Mouse (Mus musculus): ENCODE measurements around the gene Evi2a. TPM values are rescaled to one million over a fixed set of nuclear protein-coding genes. Genes with fewer than 3 reads are reported as not detected.
A peak's percentile ranks its signal among the peaks of the same experiment; 100 is the strongest.

Evi2a gene
- polyA plus RNA-seq, 1 experiment from 2014 or later = 3.2 TPM

- 68% methylated on average over 8 of the region's 8 CpGs for WGBS
- H3K27me3 ChIP-seq (replicated peaks) = no peaks in the 10 kb centered on the region
- ATAC-seq = peak; percentile 59
- 0 out of 2 replicates have a peak, but pooled peaks cover 4% of the 10 kb centered on the region for H3K4me1 ChIP-seq (replicated peaks)
- H3K36me3 ChIP-seq = peaks cover 3% of the 10 kb centered on the region; the same call in 1 of the 2 replicates
- H3K27ac ChIP-seq = peak overlapping the region; percentile 66
- H3K9ac ChIP-seq = no peak overlapping the region
- H3K4me3 ChIP-seq (replicated peaks) = no peak overlapping the region
- H3K4me2 ChIP-seq (replicated peaks) = no peak overlapping the region
- no peaks in the 10 kb centered on the region for H3K9me3 ChIP-seq
Measured at GRCm38 (mm10) chr11:79533950-79534690, 3.7 kb upstream of the Evi2a start.

DNA sequence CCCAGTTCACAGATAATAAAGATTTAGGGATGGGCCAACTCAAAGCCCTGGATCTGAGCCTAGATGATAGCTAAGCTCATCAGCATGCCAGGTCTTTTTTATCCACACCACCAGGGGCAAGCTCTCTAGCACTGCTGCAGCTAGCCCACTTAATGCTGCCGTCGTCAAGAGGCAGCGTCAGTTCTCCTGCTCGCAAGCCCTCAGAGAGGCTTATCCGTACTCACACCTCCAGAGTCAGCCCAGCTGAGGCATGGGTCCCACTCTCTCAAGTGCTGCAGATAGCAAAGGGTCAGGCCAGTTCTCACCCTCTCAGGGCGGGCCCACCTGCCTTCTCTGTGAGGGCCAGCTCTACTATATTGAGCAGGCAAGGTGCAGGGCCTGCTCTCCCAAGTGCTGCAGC lies 2.9 kb upstream of the Evi2a start:
- Histone ChIP-seq H3K4me2 (replicated peaks) (no peak overlapping the region), H3K27me3 (replicated peaks) (no peaks in the 10 kb centered on the region), H3K4me1 (replicated peaks) (0 out of 2 replicates have a peak, but pooled peaks cover 4% of the 10 kb centered on the region), H3K27ac (no peak overlapping the region), H3K9ac (no peak overlapping the region), H3K9me3 (no peaks in the 10 kb centered on the region), H3K4me3 (replicated peaks) (no peak overlapping the region), H3K36me3 (peaks cover 3% of the 10 kb centered on the region; the same call in 1 of the 2 replicates)
- WGBS = 88% methylated on average over 6 of the region's 6 CpGs
- no peak for ATAC-seq

- no peaks in the 10 kb centered on the region for H3K27me3 ChIP-seq (replicated peaks)
- no peak for ATAC-seq
- no peak overlapping the region for H3K27ac ChIP-seq
- 0 out of 2 replicates have a peak, but pooled peaks cover 4% of the 10 kb centered on the region for H3K4me1 ChIP-seq (replicated peaks)
- 89% methylated on average over 4 of the region's 4 CpGs for WGBS
- H3K36me3 ChIP-seq = no peaks in the 10 kb centered on the region
- no peaks in the 10 kb centered on the region for H3K9me3 ChIP-seq
- H3K4me2 ChIP-seq (replicated peaks) = no peak overlapping the region
- no peak overlapping the region for H3K9ac ChIP-seq
- no peak overlapping the region for H3K4me3 ChIP-seq (replicated peaks)
Measured at GRCm38 (mm10) chr11:79531485-79531884, 1.1 kb upstream of the Evi2a start.

DNA sequence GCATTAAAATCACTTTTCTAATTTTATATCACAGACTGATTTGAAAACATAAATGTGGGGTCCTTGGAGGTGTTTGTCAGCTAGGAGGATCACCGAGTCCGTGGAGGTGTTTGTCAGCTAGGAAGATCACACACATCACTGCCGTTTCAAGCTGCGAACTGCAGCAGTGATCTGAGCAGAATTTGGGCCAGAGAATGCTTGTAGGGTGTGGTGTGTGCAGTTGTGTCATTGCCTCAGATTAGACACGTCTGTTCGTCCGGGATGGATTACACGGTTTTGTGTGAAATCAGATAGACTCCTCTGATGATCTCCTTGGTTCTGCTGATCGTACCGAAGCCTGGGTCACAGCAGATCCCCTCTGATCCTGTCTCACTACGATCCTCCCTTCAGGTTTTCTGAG lies 365 bp upstream of the Evi2a start:
- WGBS = 83% methylated on average over 11 of the region's 11 CpGs

GRCm38 (mm10) chr11:79529736-79530135 lies 673 bp downstream of the Evi2a start:
- no peak overlapping the region for H3K9ac ChIP-seq
- no peaks in the 10 kb centered on the region for H3K27me3 ChIP-seq (replicated peaks)
- no peaks in the 10 kb centered on the region for H3K36me3 ChIP-seq
- H3K27ac ChIP-seq = no peak overlapping the region
- 83% methylated on average over 2 of the region's 2 CpGs for WGBS
- no peak overlapping the region for H3K4me3 ChIP-seq (replicated peaks)
- ATAC-seq = no peak
- H3K4me2 ChIP-seq (replicated peaks) = no peak overlapping the region
- 0 out of 2 replicates have a peak, but pooled peaks cover 4% of the 10 kb centered on the region for H3K4me1 ChIP-seq (replicated peaks)
- no peaks in the 10 kb centered on the region for H3K9me3 ChIP-seq

More for the DNA sequence above, 365 bp upstream of the Evi2a start:
- ATAC-seq = no peak
- Histone ChIP-seq H3K9ac (no peak overlapping the region), H3K27me3 (replicated peaks) (no peaks in the 10 kb centered on the region), H3K36me3 (no peaks in the 10 kb centered on the region), H3K4me3 (replicated peaks) (no peak overlapping the region), H3K27ac (no peak overlapping the region), H3K4me2 (replicated peaks) (no peak overlapping the region), H3K9me3 (no peaks in the 10 kb centered on the region), H3K4me1 (replicated peaks) (0 out of 2 replicates have a peak, but pooled peaks cover 4% of the 10 kb centered on the region)

DNA sequence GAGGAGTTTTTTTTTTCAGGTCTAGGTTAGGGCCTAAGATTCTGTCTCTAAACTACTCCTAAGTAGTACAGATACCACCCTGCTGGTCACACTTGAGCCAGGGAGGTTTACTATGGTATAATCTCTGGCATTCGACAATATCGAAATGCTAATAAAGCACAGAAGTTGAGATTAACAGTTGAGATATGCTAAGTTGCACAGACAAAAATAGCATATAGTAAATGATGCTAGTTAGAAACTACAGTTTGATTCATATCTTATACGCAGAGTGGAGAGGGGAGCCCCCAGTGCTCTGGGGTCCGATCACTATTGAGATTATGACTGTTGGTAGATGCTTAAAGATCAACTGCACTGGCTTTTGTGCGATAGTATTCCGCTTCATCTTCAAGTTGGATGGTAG lies 1.2 kb downstream of the Evi2a start:
- H3K9ac ChIP-seq = no peak overlapping the region
- WGBS = 97% methylated on average over 6 of the region's 6 CpGs
- no peaks in the 10 kb centered on the region for H3K9me3 ChIP-seq

GRCm38 (mm10) chr11:79528601-79529000 lies 1.8 kb downstream of the Evi2a start:
- no peaks in the 10 kb centered on the region for H3K27me3 ChIP-seq (replicated peaks)
- H3K27ac ChIP-seq = no peak overlapping the region
- H3K36me3 ChIP-seq = no peaks in the 10 kb centered on the region
- H3K9ac ChIP-seq = no peak overlapping the region
- H3K9me3 ChIP-seq = no peaks in the 10 kb centered on the region
- ATAC-seq = no peak
- H3K4me1 ChIP-seq (replicated peaks) = no peaks in the 10 kb centered on the region
- H3K4me2 ChIP-seq (replicated peaks) = no peak overlapping the region
- H3K4me3 ChIP-seq (replicated peaks) = no peak overlapping the region
- WGBS = 76% methylated on average over 3 of the region's 3 CpGs

More for the DNA sequence above, 1.2 kb downstream of the Evi2a start:
- 0 out of 2 replicates have a peak, but pooled peaks cover 4% of the 10 kb centered on the region for H3K4me1 ChIP-seq (replicated peaks)
- no peak overlapping the region for H3K27ac ChIP-seq
- H3K4me2 ChIP-seq (replicated peaks) = no peak overlapping the region
- no peaks in the 10 kb centered on the region for H3K27me3 ChIP-seq (replicated peaks)
- H3K36me3 ChIP-seq = no peaks in the 10 kb centered on the region
- H3K4me3 ChIP-seq (replicated peaks) = no peak overlapping the region
- no peak for ATAC-seq

GRCm38 (mm10) chr11:79527739-79528384 lies 2.5 kb downstream of the Evi2a start:
- Histone ChIP-seq H3K4me1 (replicated peaks) (no peaks in the 10 kb centered on the region), H3K4me3 (replicated peaks) (no peak overlapping the region), H3K9me3 (no peaks in the 10 kb centered on the region), H3K36me3 (no peaks in the 10 kb centered on the region), H3K9ac (no peak overlapping the region), H3K27ac (no peak overlapping the region), H3K4me2 (replicated peaks) (no peak overlapping the region), H3K27me3 (replicated peaks) (no peaks in the 10 kb centered on the region)
- WGBS = 82% methylated on average over 5 of the region's 5 CpGs
- no peak for ATAC-seq

DNA sequence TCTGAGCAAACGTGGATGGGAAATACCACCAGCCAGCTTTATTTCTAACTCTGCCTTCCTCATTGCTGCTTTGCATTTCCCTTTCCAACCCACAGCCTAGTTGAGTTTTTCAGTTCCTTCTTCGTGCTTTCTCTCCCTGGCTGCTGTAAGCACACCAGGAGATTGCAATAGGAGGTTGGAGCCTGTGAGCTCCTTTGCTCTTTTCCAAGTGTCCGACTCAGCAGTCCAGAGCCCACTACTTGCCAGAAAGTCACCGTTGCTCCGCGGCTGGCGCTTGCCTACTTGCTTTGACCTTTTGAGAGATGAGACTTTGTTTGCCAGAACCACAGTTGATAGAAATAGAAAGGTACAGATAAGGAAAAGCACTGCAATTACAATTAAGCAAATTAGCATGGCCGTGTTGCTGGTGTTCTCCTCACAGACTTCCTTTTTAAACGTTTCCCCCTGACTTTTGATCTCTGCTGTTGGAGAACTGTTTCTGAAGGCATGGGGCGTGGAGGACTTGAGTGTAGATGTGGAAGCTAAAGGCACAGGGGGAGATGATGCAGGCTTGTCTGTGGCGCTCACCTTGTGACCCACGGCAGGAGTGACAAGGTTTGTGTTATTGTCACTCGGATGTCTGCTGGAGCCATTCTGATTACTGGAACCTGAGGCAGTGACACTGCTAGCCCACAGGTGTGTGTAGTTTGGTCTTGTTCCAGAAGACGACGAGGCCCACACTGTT lies 3.2 kb downstream of the Evi2a start:
- WGBS = 69% methylated on average over 15 of the region's 15 CpGs
- Histone ChIP-seq H3K4me1 (replicated peaks) (no peaks in the 10 kb centered on the region), H3K9ac (no peak overlapping the region), H3K9me3 (no peaks in the 10 kb centered on the region), H3K27me3 (replicated peaks) (no peaks in the 10 kb centered on the region), H3K4me2 (replicated peaks) (no peak overlapping the region), H3K27ac (no peak overlapping the region), H3K36me3 (no peaks in the 10 kb centered on the region), H3K4me3 (replicated peaks) (no peak overlapping the region)
- no peak for ATAC-seq

GRCm38 (mm10) chr11:79526549-79526948 lies 3.9 kb downstream of the Evi2a start:
- WGBS = 85% methylated on average over 3 of the region's 3 CpGs
- no peak overlapping the region for H3K27ac ChIP-seq

GRCm38 (mm10) chr11:79524310-79524575 lies 6.2 kb downstream of the Evi2a start:
- 68% methylated on average over 1 of the region's 1 CpGs for WGBS
- H3K4me1 ChIP-seq (replicated peaks) = no peaks in the 10 kb centered on the region
- no peaks in the 10 kb centered on the region for H3K27me3 ChIP-seq (replicated peaks)
- H3K9me3 ChIP-seq = no peaks in the 10 kb centered on the region
- no peak overlapping the region for H3K4me2 ChIP-seq (replicated peaks)
- no peak overlapping the region for H3K27ac ChIP-seq
- H3K36me3 ChIP-seq = no peaks in the 10 kb centered on the region
- ATAC-seq = no peak
- H3K9ac ChIP-seq = no peak overlapping the region
- no peak overlapping the region for H3K4me3 ChIP-seq (replicated peaks)

More at GRCm38 (mm10) chr11:79526549-79526948, 3.9 kb downstream of the Evi2a start:
- H3K4me2 ChIP-seq (replicated peaks) = no peak overlapping the region
- no peaks in the 10 kb centered on the region for H3K27me3 ChIP-seq (replicated peaks)
- H3K36me3 ChIP-seq = no peaks in the 10 kb centered on the region
- no peak for ATAC-seq
- H3K4me1 ChIP-seq (replicated peaks) = no peaks in the 10 kb centered on the region
- H3K4me3 ChIP-seq (replicated peaks) = no peak overlapping the region
- no peak overlapping the region for H3K9ac ChIP-seq
- H3K9me3 ChIP-seq = no peaks in the 10 kb centered on the region

- Histone ChIP-seq H3K9ac (no peak within 1 kb of the TSS), H3K4me1 (replicated peaks) (no peaks in the 10 kb centered on the region), H3K27me3 (replicated peaks) (no peaks in the 10 kb centered on the region), H3K27ac (no peak within 1 kb of the TSS), H3K4me3 (replicated peaks) (no peak within 1 kb of the TSS), H3K36me3 (no peaks in the 10 kb centered on the region), H3K4me2 (replicated peaks) (no peak within 1 kb of the TSS), H3K9me3 (no peaks in the 10 kb centered on the region)
- no peak for ATAC-seq
- 66% methylated on average over 10 of the region's 10 CpGs for WGBS
Measured at GRCm38 (mm10) chr11:79523560-79524309, 6.7 kb downstream of the Evi2a start, which contains the start of gene Evi2b. Gene Evi2b, minus strand, starts transcription at chr11:79523762.

Measured in intestine, embryonic 15.5 days (tissue).